Mouse (Mus musculus): ENCODE measurements at regions not wholly inside any gene's neighbourhood (a gene's known extent, or its start where the extent isn't known, plus 50 kb on each side); places are given as distances from the start of the nearest gene placed in this dataset.

GRCm38 (mm10) chr7:37208305-37208704 lies 510.4 kb downstream of the Tshz3 start:
- no peaks in the 10 kb centered on the region; the same call in 1 of the 2 replicates for H3K79me2 ChIP-seq (ENCODE audit: control insufficient read depth, insufficient read depth, low read length)
- 54% methylated on average over 7 of the region's 7 CpGs for WGBS
- H3K27me3 ChIP-seq (ENCODE audit: control insufficient read depth, insufficient read depth, low read length) = no peaks in the 10 kb centered on the region
- no peak overlapping the region for H3K27ac ChIP-seq (replicated peaks; ENCODE audit: insufficient read depth, low read depth, low read length)
- no peak overlapping the region for H3K9ac ChIP-seq (ENCODE audit: low read depth, low read length)
- peaks cover 13% of the 10 kb centered on the region for H3K4me1 ChIP-seq (ENCODE audit: control insufficient read depth, insufficient read depth, low read length)
- peak; percentile 67 for DNase-seq (ENCODE audit: extremely low read depth, low read depth, low spot score)
- H3K36me3 ChIP-seq (ENCODE audit: control insufficient read depth, insufficient read depth, low read length) = no peaks in the 10 kb centered on the region
- no peak for TF ChIP-seq POLR2A (IDR thresholded peaks at IDR 0.05; ENCODE audit: extremely low read depth, insufficient read depth, low read length)
- TF ChIP-seq CTCF (IDR thresholded peaks at IDR 0.05; ENCODE audit: low read depth, low read length) = no peak
- H3K4me3 ChIP-seq (ENCODE audit: insufficient read depth, low read depth, low read length) = no peak overlapping the region

GRCm38 (mm10) chr7:37213751-37214181 lies 515.8 kb downstream of the Tshz3 start:
- DNase-seq (ENCODE audit: extremely low read depth, low read depth, low spot score) = peak; percentile 98
- whole genome bisulfite sequencing = 8% methylated on average over 3 of the region's 3 CpGs
- Histone ChIP-seq H3K79me2 (ENCODE audit: control insufficient read depth, insufficient read depth, low read length) (peaks cover 3% of the 10 kb centered on the region; the same call in 1 of the 2 replicates), H3K9ac (ENCODE audit: low read depth, low read length) (peak overlapping the region; percentile 76), H3K36me3 (ENCODE audit: control insufficient read depth, insufficient read depth, low read length) (no peaks in the 10 kb centered on the region), H3K4me3 (ENCODE audit: insufficient read depth, low read depth, low read length) (peak overlapping the region; percentile 17; the same call in 1 of the 2 replicates), H3K27me3 (ENCODE audit: control insufficient read depth, insufficient read depth, low read length) (no peaks in the 10 kb centered on the region), H3K27ac (replicated peaks; ENCODE audit: insufficient read depth, low read depth, low read length) (peak overlapping the region; percentile 97), H3K4me1 (ENCODE audit: control insufficient read depth, insufficient read depth, low read length) (peaks cover 13% of the 10 kb centered on the region)
- TF ChIP-seq CTCF (IDR thresholded peaks at IDR 0.05; ENCODE audit: low read depth, low read length) (no peak), POLR2A (IDR thresholded peaks at IDR 0.05; ENCODE audit: extremely low read depth, insufficient read depth, low read length) (no peak)

GRCm38 (mm10) chr7:37215498-37215897 lies 517.6 kb downstream of the Tshz3 start:
- WGBS = 25% methylated on average over 6 of the region's 6 CpGs
- Histone ChIP-seq H3K79me2 (ENCODE audit: control insufficient read depth, insufficient read depth, low read length) (peaks cover 3% of the 10 kb centered on the region; the same call in 1 of the 2 replicates), H3K27ac (replicated peaks; ENCODE audit: insufficient read depth, low read depth, low read length) (peak overlapping the region; percentile 97), H3K9ac (ENCODE audit: low read depth, low read length) (no peak overlapping the region), H3K27me3 (ENCODE audit: control insufficient read depth, insufficient read depth, low read length) (no peaks in the 10 kb centered on the region), H3K4me1 (ENCODE audit: control insufficient read depth, insufficient read depth, low read length) (peaks cover 13% of the 10 kb centered on the region), H3K36me3 (ENCODE audit: control insufficient read depth, insufficient read depth, low read length) (no peaks in the 10 kb centered on the region), H3K4me3 (ENCODE audit: insufficient read depth, low read depth, low read length) (no peak overlapping the region)
- DNase-seq (ENCODE audit: extremely low read depth, low read depth, low spot score) = peak; percentile 97
- no peak for TF ChIP-seq POLR2A (IDR thresholded peaks at IDR 0.05; ENCODE audit: extremely low read depth, insufficient read depth, low read length)
- no peak for TF ChIP-seq CTCF (IDR thresholded peaks at IDR 0.05; ENCODE audit: low read depth, low read length)

- no peaks in the 10 kb centered on the region for H3K27me3 ChIP-seq (ENCODE audit: control insufficient read depth, insufficient read depth, low read length)
- 95% methylated on average over 5 of the region's 5 CpGs for WGBS
- no peaks in the 10 kb centered on the region for H3K79me2 ChIP-seq (ENCODE audit: control insufficient read depth, insufficient read depth, low read length)
- TF ChIP-seq CTCF (IDR thresholded peaks at IDR 0.05; ENCODE audit: low read depth, low read length) (no peak), POLR2A (IDR thresholded peaks at IDR 0.05; ENCODE audit: extremely low read depth, insufficient read depth, low read length) (no peak)
- no peak overlapping the region for H3K9ac ChIP-seq (ENCODE audit: low read depth, low read length)
- H3K4me1 ChIP-seq (ENCODE audit: control insufficient read depth, insufficient read depth, low read length) = no peaks in the 10 kb centered on the region
- H3K27ac ChIP-seq (replicated peaks; ENCODE audit: insufficient read depth, low read depth, low read length) = no peak overlapping the region
- H3K36me3 ChIP-seq (ENCODE audit: control insufficient read depth, insufficient read depth, low read length) = no peaks in the 10 kb centered on the region
- no peak for DNase-seq (ENCODE audit: extremely low read depth, low read depth, low spot score)
- no peak overlapping the region for H3K4me3 ChIP-seq (ENCODE audit: insufficient read depth, low read depth, low read length)
Observed at GRCm38 (mm10) chr7:37220476-37220875, 522.6 kb downstream of the Tshz3 start.

GRCm38 (mm10) chr7:37226423-37226822 lies 528.5 kb downstream of the Tshz3 start:
- 89% methylated on average over 3 of the region's 3 CpGs for WGBS
- no peak overlapping the region for H3K27ac ChIP-seq (replicated peaks; ENCODE audit: insufficient read depth, low read depth, low read length)
- DNase-seq (ENCODE audit: extremely low read depth, low read depth, low spot score) = no peak
- no peaks in the 10 kb centered on the region for H3K79me2 ChIP-seq (ENCODE audit: control insufficient read depth, insufficient read depth, low read length)
- no peaks in the 10 kb centered on the region for H3K36me3 ChIP-seq (ENCODE audit: control insufficient read depth, insufficient read depth, low read length)
- no peak overlapping the region for H3K4me3 ChIP-seq (ENCODE audit: insufficient read depth, low read depth, low read length)
- TF ChIP-seq POLR2A (IDR thresholded peaks at IDR 0.05; ENCODE audit: extremely low read depth, insufficient read depth, low read length) = no peak
- TF ChIP-seq CTCF (IDR thresholded peaks at IDR 0.05; ENCODE audit: low read depth, low read length) = no peak
- no peaks in the 10 kb centered on the region for H3K27me3 ChIP-seq (ENCODE audit: control insufficient read depth, insufficient read depth, low read length)
- H3K4me1 ChIP-seq (ENCODE audit: control insufficient read depth, insufficient read depth, low read length) = no peaks in the 10 kb centered on the region
- H3K9ac ChIP-seq (ENCODE audit: low read depth, low read length) = no peak overlapping the region

- Histone ChIP-seq H3K27me3 (ENCODE audit: control insufficient read depth, insufficient read depth, low read length) (no peaks in the 10 kb centered on the region), H3K36me3 (ENCODE audit: control insufficient read depth, insufficient read depth, low read length) (no peaks in the 10 kb centered on the region), H3K79me2 (ENCODE audit: control insufficient read depth, insufficient read depth, low read length) (no peaks in the 10 kb centered on the region), H3K9ac (ENCODE audit: low read depth, low read length) (no peak overlapping the region), H3K27ac (replicated peaks; ENCODE audit: insufficient read depth, low read depth, low read length) (no peak overlapping the region), H3K4me3 (ENCODE audit: insufficient read depth, low read depth, low read length) (no peak overlapping the region), H3K4me1 (ENCODE audit: control insufficient read depth, insufficient read depth, low read length) (no peaks in the 10 kb centered on the region)
- no peak for TF ChIP-seq CTCF (IDR thresholded peaks at IDR 0.05; ENCODE audit: low read depth, low read length)
- no peak for TF ChIP-seq POLR2A (IDR thresholded peaks at IDR 0.05; ENCODE audit: extremely low read depth, insufficient read depth, low read length)
- DNase-seq (ENCODE audit: extremely low read depth, low read depth, low spot score) = no peak
- WGBS = 72% methylated on average over 6 of the region's 6 CpGs
Observed at GRCm38 (mm10) chr7:37230641-37231347, 532.9 kb downstream of the Tshz3 start.

All from liver, adult 2 months (tissue).